In the genomic region with DNA sequence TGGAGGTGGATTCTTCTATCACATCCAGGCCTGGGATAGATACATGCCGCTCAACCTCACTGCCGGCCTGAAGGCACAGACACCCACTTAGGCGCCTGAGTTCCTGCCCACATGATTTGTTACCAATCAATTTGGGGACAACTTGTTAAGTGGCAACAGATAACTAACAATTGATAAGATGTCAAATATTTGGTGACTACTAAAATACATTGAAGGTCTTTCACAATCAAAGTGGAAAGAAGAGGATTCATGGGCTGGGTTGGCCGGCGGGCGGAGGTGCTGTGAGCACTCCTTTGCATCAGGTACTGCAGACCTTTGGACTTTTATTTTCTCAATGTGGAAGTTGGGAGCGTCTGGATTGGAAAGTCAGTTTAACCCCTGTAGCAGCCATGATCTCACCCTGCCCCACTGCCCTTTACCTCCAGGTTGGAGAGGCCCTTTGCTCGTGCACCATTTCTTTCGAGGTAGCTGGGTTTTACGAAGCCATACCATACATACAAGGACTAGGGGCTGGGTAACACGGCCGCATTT, we compare ENCODE assay signal across 8 mouse cellular contexts.
A peak's percentile ranks its signal among the peaks of the same experiment; 100 is the strongest.
DNase-seq lines count a peak whose midpoint lies in the region; ATAC-seq and TF ChIP-seq lines count a peak whose summit lies in the region.

No protein-coding gene starts in this region.

- H3K9me3 ChIP-seq in erythroblast, embryonic 14.5 days (ENCODE audit: control insufficient read depth, low read length), result no peaks in the 10 kb centered on the region
- H3K9me3 ChIP-seq in liver, embryonic 14.5 days (ENCODE audit: control insufficient read depth, low read length), result no peaks in the 10 kb centered on the region

- peak overlapping the region; percentile 50 for H3K9ac ChIP-seq in liver, embryonic 14.5 days (replicated peaks)

- peak overlapping the region; percentile 77 for H3K4me2 ChIP-seq in liver, embryonic 14.5 days (ENCODE audit: low read depth)

- no peak for ATAC-seq in erythroblast, adult 5-6 weeks (replicated peaks; ENCODE audit: low FRiP score, poor library complexity, severe bottlenecking)
- ATAC-seq in liver, embryonic 14.5 days (ENCODE audit: insufficient read depth), result no peak

- no peaks in the 10 kb centered on the region for H3K27me3 ChIP-seq in erythroblast, embryonic 14.5 days (ENCODE audit: control insufficient read depth)
- no peaks in the 10 kb centered on the region for H3K27me3 ChIP-seq in liver, embryonic 14.5 days (ENCODE audit: control insufficient read depth, insufficient read depth, low read length)

- TF ChIP-seq CTCF in liver, embryonic 14.5 days (IDR thresholded peaks at IDR 0.05; ENCODE audit: low read depth), result no peak

- H3K4me1 ChIP-seq in erythroblast, embryonic 14.5 days (ENCODE audit: control insufficient read depth), result peaks cover 20% of the 10 kb centered on the region
- peaks cover 3 to 14% of the 10 kb centered on the region in 2 experiments; a peak in 3 of 4 replicates for H3K4me1 ChIP-seq in liver, embryonic 14.5 days (replicated peaks; ENCODE audit: control insufficient read depth in 2 of 2, insufficient read depth in 2 of 2, low read length in 1 of 2)

- no peak for TF ChIP-seq EP300 in liver, embryonic 14.5 days (IDR thresholded peaks at IDR 0.05; ENCODE audit: low read depth)

- H3K36me3 ChIP-seq in erythroblast, embryonic 14.5 days (ENCODE audit: control insufficient read depth), result no peaks in the 10 kb centered on the region
- no peaks in the 10 kb centered on the region for H3K36me3 ChIP-seq in liver, embryonic 14.5 days (replicated peaks; ENCODE audit: control insufficient read depth, insufficient read depth, low read depth)

- no peak overlapping the region for H3K27ac ChIP-seq in liver, embryonic 14.5 days

- DNase-seq in thymus, postnatal 14 days, result peak; percentile 27
- no peak for DNase-seq in thymus, postnatal 0 days (ENCODE audit: low spot score)
- DNase-seq in liver, embryonic 14.5 days (ENCODE audit: low read depth in 3 of 3, low spot score in 3 of 3), result no peak
- DNase-seq in yolk sac, embryonic 10.5 days (ENCODE audit: low spot score), result peak; percentile 69
- no peak for DNase-seq in ovary, postnatal 36 days (ENCODE audit: low spot score)
- DNase-seq in spleen, postnatal 36 days (ENCODE audit: low spot score in 2 of 2), result no peak

- 35% methylated on average over 12 of the region's 12 CpGs for WGBS in liver, embryonic 14.5 days (ENCODE audit: insufficient replicate concordance)

- peak overlapping the region; percentile 74 for H3K4me3 ChIP-seq in erythroblast, embryonic 14.5 days (replicated peaks)
- H3K4me3 ChIP-seq in liver, embryonic 14.5 days (ENCODE audit: insufficient read depth in 1 of 2, low read depth in 2 of 2, low read length in 2 of 2), result peak overlapping the region; percentile 57 to 68

Comparison
In these comparisons a context has a peak if more than half of its experiments do, and no peak if none do; other contexts are left out.
1. DNase-seq: peak in thymus, postnatal 14 days (single experiment) and yolk sac, embryonic 10.5 days (single experiment); none in thymus, postnatal 0 days (single experiment), liver, embryonic 14.5 days (0 of 3), ovary, postnatal 36 days (single experiment) and spleen, postnatal 36 days (0 of 2).